Mouse (Mus musculus) midbrain, embryonic 15.5 days (tissue): ENCODE data around the gene Nkx2-2. TPM values are rescaled to one million over a fixed set of nuclear protein-coding genes. Genes with fewer than 3 reads are reported as not detected.

Experiments used
- ATAC-seq: fragments of 200-750 bp; cut with Nextera tagmentation; replicated peaks from 2 replicates; pipeline ENCODE4 v1.8.0; 2017; ENCODE audit warnings: moderate TSS enrichment
- H3K27ac ChIP-seq: fragments of 300-500 bp; sonication (generic); 2 replicates; pipeline ENCODE4 v1.5.1; 2015; ENCODE audit warnings: mild to moderate bottlenecking, inconsistent platforms
- H3K27me3 ChIP-seq: fragments of 300-500 bp; sonication (generic); replicated peaks from 2 replicates; pipeline ENCODE4 v1.6.1; 2015; ENCODE audit warnings: inconsistent platforms
- H3K36me3 ChIP-seq: fragments of 300-500 bp; sonication (generic); replicated peaks from 2 replicates; pipeline ENCODE4 v1.6.1; 2015; ENCODE audit warnings: inconsistent platforms
- H3K4me1 ChIP-seq: fragments of 300-500 bp; sonication (generic); 2 replicates; pipeline ENCODE4 v1.6.1; 2015; ENCODE audit warnings: inconsistent platforms
- H3K4me2 ChIP-seq: fragments of 300-500 bp; sonication (generic); 2 replicates; pipeline ENCODE4 v1.6.1; 2015; ENCODE audit warnings: inconsistent platforms, mild to moderate bottlenecking, moderate library complexity
- H3K4me3 ChIP-seq: fragments of 300-500 bp; sonication (generic); 2 replicates; pipeline ENCODE4 v1.5.1; 2015; ENCODE audit warnings: mild to moderate bottlenecking, inconsistent platforms
- H3K9ac ChIP-seq: fragments of 300-500 bp; sonication (generic); 2 replicates; pipeline ENCODE4 v1.6.1; 2015; ENCODE audit warnings: mild to moderate bottlenecking, inconsistent platforms
- H3K9me3 ChIP-seq: fragments of 300-500 bp; sonication (generic); 2 replicates; pipeline ENCODE4 v1.6.1; 2016; ENCODE audit warnings: inconsistent platforms
- WGBS: fragments of 180-500 bp; shearing (Covaris S2); methylation state at CpG from one replicate; pipeline ENCODE4 v1.1.7; 2015; ENCODE audit warnings: mixed read lengths; 5-methylcytosine and 5-hydroxymethylcytosine counted together
- polyA plus RNA-seq: library from polyadenylated mRNA; unstranded; fragments of >200 nt; fragmentation: Nextera tagmentation; extraction: Ambion mirVana; gene quantifications from 2 replicates; pipeline ENCODE4 v1.2.1, GENCODE M21; 2015

Nkx2-2 gene
- polyA plus RNA-seq, 1 experiment from 2014 or later, result 9.4 TPM

DNA sequence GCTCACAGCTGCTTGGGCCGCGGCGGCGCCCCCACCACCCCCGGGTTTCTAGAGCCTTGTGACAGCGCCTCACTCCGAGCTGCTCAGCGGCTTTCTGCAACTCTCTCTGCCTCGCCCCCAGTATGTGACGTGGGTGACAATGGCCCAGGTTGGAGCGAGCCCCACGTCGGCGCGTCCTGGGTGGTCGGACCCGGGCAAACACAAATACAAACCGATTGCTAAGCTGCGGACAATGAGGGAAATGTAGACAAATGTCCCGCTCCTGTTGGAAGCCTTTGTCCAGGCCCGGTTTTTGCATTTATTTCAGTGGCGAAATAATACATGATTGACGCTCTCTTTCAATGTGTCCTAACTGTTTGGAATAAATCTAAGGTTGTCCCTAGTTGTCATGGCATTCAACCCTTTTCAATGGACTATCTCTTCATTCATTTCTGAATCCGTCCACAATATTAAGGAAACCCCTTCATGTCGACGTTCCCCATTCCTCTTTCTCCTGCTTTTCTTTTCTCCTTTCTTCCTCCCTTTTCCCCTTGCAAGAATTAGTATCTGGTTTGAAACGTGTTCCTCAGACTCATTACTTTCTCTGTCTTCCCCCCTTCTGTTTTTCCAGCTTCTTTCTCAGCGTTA lies 5.9 kb downstream of the Nkx2-2 start:
- Histone ChIP-seq H3K9me3 (no peaks in the 10 kb centered on the region), H3K27ac (peak overlapping the region; percentile 8; the same call in 1 of the 2 replicates), H3K27me3 (peaks cover 90% of the 10 kb centered on the region), H3K4me3 (no peak overlapping the region), H3K9ac (no peak overlapping the region), H3K4me1 (peaks cover 26% of the 10 kb centered on the region; the same call in 1 of the 2 replicates), H3K36me3 (no peaks in the 10 kb centered on the region), H3K4me2 (0 out of 2 replicates have a peak overlapping the region, but pooled peaks have one; percentile 0)
- under 1% methylated on average over 28 of the region's 28 CpGs for WGBS
- ATAC-seq, result peak; percentile 40

DNA sequence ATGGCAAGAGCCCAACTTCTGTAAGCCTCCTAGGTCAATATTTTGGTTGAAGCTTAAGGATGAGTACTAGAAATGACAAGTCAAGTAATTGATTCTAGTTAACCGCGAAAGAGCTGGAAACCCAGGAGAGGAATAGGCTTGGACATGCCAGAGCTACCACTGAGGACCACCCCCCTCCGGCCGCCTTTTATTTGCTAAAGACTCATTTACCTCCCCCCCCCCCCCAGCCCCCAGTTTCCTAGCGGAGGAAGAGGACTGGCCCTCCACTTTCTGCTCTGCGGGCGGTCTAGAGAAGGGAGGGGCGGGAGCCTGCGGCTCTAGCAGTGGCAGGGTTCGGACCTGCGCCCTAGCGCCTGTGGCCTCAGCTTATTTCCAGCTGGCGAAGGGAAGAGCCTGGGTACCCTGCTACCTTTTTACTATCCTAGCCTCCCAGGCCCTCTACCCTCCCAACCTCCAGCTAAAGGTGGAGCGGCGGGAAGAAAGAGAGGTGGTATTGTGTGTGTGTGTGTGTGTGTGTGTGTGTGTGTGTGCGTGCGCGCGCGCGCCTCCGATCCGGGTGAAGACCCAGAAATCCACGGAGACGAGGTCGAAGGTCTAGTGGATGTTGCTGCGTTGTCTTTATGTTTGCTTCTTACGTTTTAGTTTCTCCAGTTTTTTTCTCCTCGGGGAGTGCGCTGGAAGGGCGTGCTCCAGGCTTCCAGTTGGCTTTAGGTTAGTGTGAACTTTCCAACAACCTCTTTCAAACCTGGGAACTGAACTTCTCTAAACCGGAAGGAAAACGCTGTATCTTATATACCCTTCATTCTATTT lies 6.8 kb downstream of the Nkx2-2 start:
- no peak for ATAC-seq
- Histone ChIP-seq H3K4me2 (peak overlapping the region; percentile 22), H3K4me1 (peaks cover 22% of the 10 kb centered on the region; the same call in 1 of the 2 replicates), H3K27me3 (peaks cover 90% of the 10 kb centered on the region), H3K27ac (peak overlapping the region; percentile 26; the same call in 1 of the 2 replicates), H3K4me3 (peak overlapping the region; percentile 2), H3K36me3 (no peaks in the 10 kb centered on the region), H3K9ac (no peak overlapping the region), H3K9me3 (no peaks in the 10 kb centered on the region)
- under 1% methylated on average over 31 of the region's 33 CpGs for WGBS

DNA sequence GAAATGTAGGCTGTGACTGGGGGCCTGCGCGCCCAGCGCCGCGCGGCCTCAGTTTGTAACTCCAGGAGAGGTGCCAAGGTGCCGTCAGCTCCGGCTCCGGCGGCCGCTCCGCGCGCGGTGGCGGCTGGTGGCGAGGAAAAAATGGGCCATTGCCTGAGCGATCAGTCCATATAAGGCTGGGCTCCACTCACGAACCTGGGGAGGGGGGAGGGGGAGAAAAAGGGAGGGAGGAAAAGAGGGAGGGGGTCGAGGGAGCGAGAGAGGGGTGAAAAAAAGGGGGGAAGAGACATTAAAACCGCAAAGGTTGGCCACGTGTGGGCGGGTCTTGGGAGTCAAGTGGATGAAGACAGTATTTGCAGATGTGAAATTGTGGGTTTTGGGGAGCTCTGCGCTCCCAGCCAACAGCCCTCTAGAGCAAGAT lies 7.8 kb downstream of the Nkx2-2 start:
- Histone ChIP-seq H3K9me3 (no peaks in the 10 kb centered on the region), H3K27ac (peak overlapping the region; percentile 51; the same call in 1 of the 2 replicates), H3K4me3 (peak overlapping the region; percentile 24), H3K36me3 (no peaks in the 10 kb centered on the region), H3K27me3 (peaks cover 93% of the 10 kb centered on the region), H3K4me1 (peaks cover 22% of the 10 kb centered on the region; the same call in 1 of the 2 replicates), H3K9ac (0 out of 2 replicates have a peak overlapping the region, but pooled peaks have one; percentile 16), H3K4me2 (peak overlapping the region; percentile 16)
- under 1% methylated on average over 25 of the region's 25 CpGs for WGBS
- no peak for ATAC-seq

DNA sequence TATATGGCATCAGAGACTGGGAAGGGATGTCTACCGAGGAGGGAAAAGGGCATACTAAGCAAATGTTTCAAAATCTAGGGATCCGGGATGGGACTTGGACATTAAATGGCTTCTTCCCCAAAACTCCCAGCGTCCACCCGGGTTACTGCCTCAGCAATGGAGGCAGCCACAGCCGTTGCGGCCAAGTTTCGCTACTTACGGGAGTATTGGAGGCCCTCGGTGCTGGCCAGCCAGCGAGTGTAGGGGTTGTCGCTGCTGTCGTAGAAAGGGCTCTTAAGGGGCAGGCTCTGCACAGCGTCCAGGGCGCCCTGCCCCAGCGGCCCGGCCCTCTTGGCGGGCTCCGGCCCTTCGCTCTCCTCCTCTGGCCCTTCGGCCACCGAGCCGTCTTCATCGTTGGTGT lies 8.5 kb downstream of the Nkx2-2 start:
- H3K9ac ChIP-seq, result peak overlapping the region; percentile 16
- H3K9me3 ChIP-seq, result no peaks in the 10 kb centered on the region
- WGBS, result under 1% methylated on average over 23 of the region's 23 CpGs
- H3K4me2 ChIP-seq, result peak overlapping the region; percentile 22
- peaks cover 93% of the 10 kb centered on the region for H3K27me3 ChIP-seq
- peak overlapping the region; percentile 24 for H3K4me3 ChIP-seq
- H3K36me3 ChIP-seq, result no peaks in the 10 kb centered on the region
- no peak for ATAC-seq
- H3K4me1 ChIP-seq, result peaks cover 28% of the 10 kb centered on the region
- peak overlapping the region; percentile 51; the same call in 1 of the 2 replicates for H3K27ac ChIP-seq

DNA sequence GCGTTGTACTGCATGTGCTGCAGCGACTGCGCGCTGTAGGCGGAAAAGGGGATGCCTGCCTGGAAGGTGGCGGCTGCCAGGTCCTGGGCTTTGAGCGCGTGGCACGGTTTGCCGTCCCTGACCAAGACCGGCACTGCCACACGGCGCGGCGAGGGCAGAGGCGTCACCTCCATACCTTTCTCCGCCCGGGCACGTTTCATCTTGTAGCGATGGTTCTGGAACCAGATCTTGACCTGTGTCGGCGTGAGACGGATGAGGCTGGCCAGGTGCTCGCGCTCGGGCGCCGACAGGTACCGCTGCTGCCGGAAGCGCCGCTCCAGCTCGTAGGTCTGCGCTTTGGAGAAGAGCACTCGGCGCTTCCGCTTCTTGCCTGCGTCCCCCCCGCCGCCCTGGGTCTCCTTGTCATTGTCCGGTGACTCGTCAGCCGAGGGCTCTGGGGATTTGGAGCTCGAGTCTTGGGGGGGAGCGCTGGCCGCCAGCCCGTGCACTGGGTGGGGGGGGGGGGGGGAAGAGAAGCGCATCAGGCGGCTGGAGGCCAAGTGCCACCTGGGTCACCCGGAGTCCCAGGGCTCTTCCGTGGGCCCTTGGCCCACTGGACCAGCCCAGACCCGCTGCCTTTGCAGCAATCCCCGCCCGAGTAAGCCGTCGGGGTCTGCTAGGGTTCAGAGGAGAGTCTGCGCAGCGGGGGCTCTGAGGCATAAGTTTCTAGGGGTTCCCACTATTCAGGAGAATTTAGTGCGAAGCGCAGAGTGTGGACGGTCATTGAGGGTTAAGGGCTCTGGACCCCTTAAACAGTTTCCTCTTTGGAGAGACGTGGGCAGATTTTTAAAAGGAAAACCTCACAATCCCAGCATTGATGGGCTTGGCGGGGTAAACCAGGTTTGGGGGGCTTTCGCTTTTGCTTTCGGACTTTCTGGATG lies 9.7 kb downstream of the Nkx2-2 start:
- Histone ChIP-seq H3K4me1 (peaks cover 24% of the 10 kb centered on the region), H3K4me3 (peak overlapping the region; percentile 28), H3K36me3 (no peaks in the 10 kb centered on the region), H3K4me2 (peak overlapping the region; percentile 37), H3K9ac (no peak overlapping the region), H3K27ac (peak overlapping the region; percentile 36), H3K27me3 (peaks cover 90% of the 10 kb centered on the region), H3K9me3 (no peaks in the 10 kb centered on the region)
- WGBS, result under 1% methylated on average over 62 of the region's 65 CpGs
- ATAC-seq, result peak; percentile 7; the same call in 1 of the 2 replicates

DNA sequence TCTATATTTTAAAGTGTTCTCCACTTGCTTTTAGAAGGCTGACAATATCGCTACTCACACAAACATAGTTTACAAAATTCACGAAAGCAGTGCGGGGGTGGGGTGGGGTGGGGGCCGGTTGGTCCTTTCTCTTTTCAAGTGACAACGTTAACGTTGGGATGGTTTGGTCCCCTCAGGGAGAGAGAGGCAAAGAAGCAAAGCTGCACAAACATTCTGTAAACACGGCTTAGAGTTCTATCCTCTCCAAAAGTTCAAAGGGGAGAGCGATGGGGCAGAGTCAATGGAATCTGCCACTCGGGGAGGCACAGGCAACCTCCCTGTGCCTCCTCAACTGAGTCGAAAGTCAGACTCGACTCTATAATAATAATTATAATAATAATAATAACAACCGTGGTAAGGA lies 10.5 kb downstream of the Nkx2-2 start:
- H3K27ac ChIP-seq, result no peak overlapping the region
- H3K4me3 ChIP-seq, result peak overlapping the region; percentile 28
- H3K4me2 ChIP-seq, result peak overlapping the region; percentile 37
- 3% methylated on average over 12 of the region's 12 CpGs for WGBS
- no peaks in the 10 kb centered on the region for H3K9me3 ChIP-seq
- no peak overlapping the region for H3K9ac ChIP-seq
- H3K4me1 ChIP-seq, result peaks cover 27% of the 10 kb centered on the region
- no peak for ATAC-seq
- peaks cover 89% of the 10 kb centered on the region for H3K27me3 ChIP-seq
- no peaks in the 10 kb centered on the region for H3K36me3 ChIP-seq

DNA sequence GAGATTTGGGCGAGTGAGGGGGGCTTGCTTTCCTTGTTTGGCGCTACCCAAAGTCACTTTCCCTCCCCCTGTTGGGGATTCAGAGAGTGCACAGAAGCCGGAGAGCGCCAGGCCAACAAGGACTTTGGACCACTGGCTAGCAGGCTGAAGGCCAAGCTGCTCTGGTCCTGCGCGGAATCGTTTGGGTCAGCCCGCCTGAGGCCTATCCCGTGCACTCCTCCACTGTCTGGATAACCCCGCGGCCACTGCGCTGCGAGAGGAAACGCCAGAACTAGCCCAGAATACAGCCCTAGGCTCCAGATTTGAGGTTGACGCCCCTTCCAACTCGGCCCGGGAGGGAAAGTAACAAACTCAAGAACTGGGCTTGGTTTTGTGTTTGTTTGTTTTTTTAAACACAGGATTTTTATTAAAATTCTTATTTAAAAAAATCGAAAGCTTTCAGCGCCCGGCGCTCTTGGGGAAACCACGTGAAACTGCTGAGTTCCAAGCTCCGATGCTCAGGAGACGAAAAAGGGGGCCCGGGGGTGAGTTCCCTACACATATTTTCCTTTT lies 11.3 kb downstream of the Nkx2-2 start:
- H3K9me3 ChIP-seq, result no peaks in the 10 kb centered on the region
- peaks cover 34% of the 10 kb centered on the region for H3K4me1 ChIP-seq
- H3K4me2 ChIP-seq, result peak overlapping the region; percentile 14
- no peak for ATAC-seq
- H3K27me3 ChIP-seq, result peaks cover 90% of the 10 kb centered on the region
- 7% methylated on average over 25 of the region's 25 CpGs for WGBS
- no peaks in the 10 kb centered on the region for H3K36me3 ChIP-seq
- H3K4me3 ChIP-seq, result peak overlapping the region; percentile 28
- no peak overlapping the region for H3K9ac ChIP-seq
- H3K27ac ChIP-seq, result no peak overlapping the region

DNA sequence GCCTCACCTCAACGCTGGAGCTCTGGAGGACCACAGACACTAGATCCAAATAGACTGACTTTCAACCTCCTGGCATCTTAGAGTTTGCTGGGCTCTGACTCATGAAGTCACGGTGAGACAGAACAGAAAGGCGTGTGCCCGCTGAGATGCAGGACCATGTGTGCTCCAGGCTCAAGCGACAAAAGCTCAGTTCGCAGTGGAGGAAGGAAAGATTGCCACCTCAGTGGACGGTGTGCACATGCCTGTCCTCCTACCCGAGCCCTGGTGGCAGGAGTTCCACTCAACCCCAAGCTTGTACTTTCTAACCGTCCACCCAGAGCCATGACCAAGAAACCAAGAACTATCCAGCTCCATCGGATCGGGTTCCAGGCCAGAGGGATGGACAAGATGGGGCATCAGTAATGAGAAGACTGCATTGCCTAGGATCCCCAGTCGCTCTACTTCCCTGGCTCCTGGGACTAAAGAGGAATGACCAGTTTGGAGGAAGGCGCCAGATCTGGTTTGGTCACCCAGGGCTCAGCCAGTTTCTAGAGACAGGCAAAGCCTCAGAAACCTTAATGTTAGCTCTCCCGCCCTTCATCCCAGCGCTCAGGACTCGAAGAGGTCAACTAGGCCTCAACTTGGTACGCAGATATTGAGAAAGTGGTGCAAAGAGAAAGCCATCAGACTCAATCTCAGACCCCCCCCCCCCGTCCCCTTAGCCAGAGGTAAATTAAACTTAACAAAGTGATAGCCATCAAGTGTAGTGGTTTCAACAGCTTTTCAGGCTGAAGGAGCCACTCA lies 11.9 kb downstream of the Nkx2-2 start:
- H3K36me3 ChIP-seq, result no peaks in the 10 kb centered on the region
- peaks cover 87% of the 10 kb centered on the region for H3K27me3 ChIP-seq
- peaks cover 29% of the 10 kb centered on the region for H3K4me1 ChIP-seq
- peak overlapping the region; percentile 14 for H3K4me2 ChIP-seq
- H3K9ac ChIP-seq, result no peak overlapping the region
- H3K27ac ChIP-seq, result 0 out of 2 replicates have a peak overlapping the region, but pooled peaks have one; percentile 27
- 12% methylated on average over 18 of the region's 18 CpGs for WGBS
- H3K9me3 ChIP-seq, result no peaks in the 10 kb centered on the region
- no peak for ATAC-seq
- no peak overlapping the region for H3K4me3 ChIP-seq

DNA sequence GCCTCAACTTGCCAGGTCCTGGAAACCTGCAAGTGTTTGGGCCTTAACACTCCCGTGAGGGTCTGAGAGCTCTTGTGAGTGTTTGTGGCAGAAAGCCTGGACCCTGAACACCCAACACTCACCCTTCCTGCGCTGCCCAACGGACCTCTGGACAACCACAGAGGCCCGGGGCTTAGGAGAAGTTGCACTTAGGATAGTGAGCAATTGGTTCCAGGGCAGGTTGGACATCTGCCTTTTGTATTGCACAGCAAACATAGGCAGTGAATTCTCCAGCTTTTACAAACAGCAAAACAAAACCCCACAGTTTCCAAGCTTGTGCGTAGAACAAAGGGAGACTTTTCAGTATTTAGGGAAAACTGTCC lies 12.8 kb downstream of the Nkx2-2 start:
- Histone ChIP-seq H3K4me2 (peak overlapping the region; percentile 31), H3K4me1 (peaks cover 29% of the 10 kb centered on the region), H3K4me3 (peak overlapping the region; percentile 11; the same call in 1 of the 2 replicates), H3K27ac (0 out of 2 replicates have a peak overlapping the region, but pooled peaks have one; percentile 3), H3K9ac (no peak overlapping the region), H3K9me3 (no peaks in the 10 kb centered on the region), H3K36me3 (no peaks in the 10 kb centered on the region), H3K27me3 (peaks cover 87% of the 10 kb centered on the region)
- WGBS, result 8% methylated on average over 5 of the region's 5 CpGs
- ATAC-seq, result no peak

DNA sequence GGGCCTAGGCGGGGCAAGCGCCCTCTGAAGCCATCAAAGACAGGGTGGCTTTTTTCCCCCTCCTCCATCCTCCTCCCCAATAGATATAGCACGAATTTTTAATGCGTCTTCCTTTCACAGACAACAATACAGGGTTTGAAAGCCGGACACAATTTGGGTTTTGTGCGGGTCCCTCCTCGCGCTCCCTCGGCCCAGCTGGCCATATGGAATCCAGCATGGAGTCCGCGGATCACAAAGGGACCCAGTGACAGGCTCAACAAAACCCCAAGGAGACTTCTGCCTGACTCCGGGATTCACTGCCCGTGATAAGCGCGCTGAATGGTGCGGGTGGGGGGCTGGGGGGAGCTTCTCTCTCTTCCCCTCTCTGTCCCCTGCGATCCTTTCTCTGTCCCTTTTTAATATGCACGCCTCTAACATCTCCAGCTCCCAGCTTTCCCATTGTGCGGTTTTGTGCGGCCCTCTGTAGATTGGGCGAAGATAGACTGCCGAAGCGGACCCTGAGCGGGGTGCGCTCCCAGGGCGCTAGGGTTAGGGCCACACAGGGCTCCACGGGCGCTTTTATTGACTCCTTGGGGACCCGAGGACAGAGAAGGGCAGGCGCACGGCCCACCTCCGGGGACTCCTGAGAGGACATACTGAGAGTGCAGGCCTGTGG lies 13.3 kb downstream of the Nkx2-2 start:
- H3K9ac ChIP-seq, result no peak overlapping the region
- H3K27ac ChIP-seq, result 0 out of 2 replicates have a peak overlapping the region, but pooled peaks have one; percentile 3
- peaks cover 28% of the 10 kb centered on the region for H3K4me1 ChIP-seq
- H3K27me3 ChIP-seq, result peaks cover 83% of the 10 kb centered on the region
- H3K4me2 ChIP-seq, result peak overlapping the region; percentile 31
- no peaks in the 10 kb centered on the region for H3K9me3 ChIP-seq
- WGBS, result 4% methylated on average over 32 of the region's 32 CpGs
- H3K36me3 ChIP-seq, result no peaks in the 10 kb centered on the region
- H3K4me3 ChIP-seq, result peak overlapping the region; percentile 11
- ATAC-seq, result peak; percentile 15; the same call in 1 of the 2 replicates
